Mouse (Mus musculus): ENCODE data around the gene Selplg.

DNA sequence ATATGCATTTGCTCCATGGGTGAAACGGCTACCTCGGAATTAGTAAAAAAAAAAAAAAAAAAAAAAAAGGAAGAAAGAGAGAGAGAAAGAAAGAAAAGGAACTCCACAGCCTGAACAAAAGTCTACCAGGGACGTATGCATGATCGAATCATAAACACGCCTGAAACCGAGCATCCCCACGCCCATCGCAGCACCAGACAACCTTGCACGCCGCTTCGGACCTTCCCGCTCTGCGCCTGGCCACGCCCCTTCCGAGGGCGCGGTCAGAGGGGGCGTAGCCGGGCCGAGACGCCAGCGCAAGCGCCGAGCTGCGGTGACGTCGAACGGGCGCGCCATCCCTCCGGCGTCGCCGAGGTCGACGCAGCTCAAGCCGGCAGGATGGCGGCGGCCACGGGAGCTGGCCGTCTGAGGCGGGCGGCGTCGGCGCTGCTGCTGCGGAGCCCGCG, 60.0 kb downstream of the Selplg start, which contains the start of the genes Sart3 and Iscu:
- TF ChIP-seq CTCF (IDR thresholded peaks at IDR 0.05), result no peak
- TF ChIP-seq EP300 (IDR thresholded peaks at IDR 0.05), result no peak
